Mouse (Mus musculus) stomach, embryonic 14.5 days (tissue): ENCODE measurements around the gene Zkscan17. TPM values are rescaled to one million over a fixed set of nuclear protein-coding genes. Genes with fewer than 3 reads are reported as not detected.

ENCODE experiments used
- ATAC-seq: fragments of 200-750 bp; cut with Nextera tagmentation; 2 replicates; pipeline ENCODE4 v1.8.0; 2017; ENCODE audit warnings: low read depth, moderate TSS enrichment; ENCODE audit not compliant: insufficient number of reproducible peaks, insufficient read depth, low FRiP score
- H3K27ac ChIP-seq: fragments of 300-500 bp; sonication (generic); 2 replicates; pipeline ENCODE4 v1.5.1; 2014; ENCODE audit warnings: mild to moderate bottlenecking, low read length, moderate library complexity, mixed read lengths
- H3K27me3 ChIP-seq: fragments of 300-500 bp; sonication (generic); 2 replicates; pipeline ENCODE4 v1.6.1; 2014; ENCODE audit warnings: low read length, control low read depth, mixed read lengths; ENCODE audit not compliant: control insufficient read depth, insufficient read depth
- H3K36me3 ChIP-seq: fragments of 300-500 bp; sonication (generic); 2 replicates; pipeline ENCODE4 v1.6.1; 2014; ENCODE audit warnings: mild to moderate bottlenecking, control low read depth, low read length, moderate library complexity, mixed read lengths; ENCODE audit not compliant: control insufficient read depth, insufficient read depth
- H3K4me1 ChIP-seq: fragments of 300-500 bp; sonication (generic); 2 replicates; pipeline ENCODE4 v1.6.1; 2014; ENCODE audit warnings: low read length, control low read depth, mixed read lengths; ENCODE audit not compliant: control insufficient read depth, insufficient read depth
- H3K4me2 ChIP-seq: fragments of 300-500 bp; sonication (generic); replicated peaks from 2 replicates; pipeline ENCODE4 v1.6.1; 2014; ENCODE audit warnings: low read depth, low read length, control low read depth
- H3K4me3 ChIP-seq: fragments of 300-500 bp; sonication (generic); 2 replicates; pipeline ENCODE4 v1.5.1; 2014; ENCODE audit warnings: low read depth, low read length, control low read depth
- H3K9ac ChIP-seq: fragments of 300-500 bp; sonication (generic); replicated peaks from 2 replicates; pipeline ENCODE4 v1.6.1; 2014; ENCODE audit warnings: low read depth, mild to moderate bottlenecking, control low read depth, low read length, moderate library complexity, mixed read lengths
- H3K9me3 ChIP-seq: fragments of 300-500 bp; sonication (generic); 2 replicates; pipeline ENCODE4 v1.6.1; 2016; ENCODE audit warnings: low read depth, low read length, control low read depth; ENCODE audit not compliant: control insufficient read depth
- WGBS: fragments of 180-500 bp; shearing (Covaris S2); extraction: QIAGEN DNeasy Blood & Tissue Kit; methylation state at CpG from one replicate; pipeline ENCODE4 v1.1.7; 2014; 5-methylcytosine and 5-hydroxymethylcytosine counted together
- polyA plus RNA-seq: library from polyadenylated mRNA; unstranded; fragments of >200 nt; fragmentation: Nextera tagmentation; extraction: Ambion mirVana; gene quantifications from 2 replicates; pipeline ENCODE4 v1.2.1, GENCODE M21; 2014

Gene Zkscan17
- polyA plus RNA-seq, 1 experiment from 2014 or later, result 20.9 TPM

- Histone ChIP-seq H3K27ac (no peak overlapping the region), H3K27me3 (no peaks in the 10 kb centered on the region), H3K4me2 (no peak overlapping the region), H3K9ac (no peak overlapping the region), H3K9me3 (no peaks in the 10 kb centered on the region), H3K4me3 (no peak overlapping the region), H3K36me3 (peaks cover 12% of the 10 kb centered on the region; the same call in 1 of the 2 replicates), H3K4me1 (no peaks in the 10 kb centered on the region)
- 96% methylated on average over 12 of the region's 12 CpGs for WGBS
- no peak for ATAC-seq
Observed at GRCm38 (mm10) chr11:59437954-59438353, 88.6 kb downstream of the Zkscan17 start.

Other genes starting within 250 kb of the Zkscan17 start
- not detected in 2 replicates for gene Wnt3a, start 236.0 kb downstream of the Zkscan17 start, polyA plus RNA-seq
- 2.3 and 3.1 TPM in 2 replicates for gene Wnt9a, start 219.8 kb downstream of the Zkscan17 start, polyA plus RNA-seq
- not detected in 2 replicates for gene Prss38, start 151.1 kb downstream of the Zkscan17 start, polyA plus RNA-seq
- gene Jmjd4, start 76.7 kb downstream of the Zkscan17 start, polyA plus RNA-seq, result 11.2 and 12.6 TPM in 2 replicates
- gene Snap47, start 75.6 kb downstream of the Zkscan17 start, polyA plus RNA-seq, result 113 and 116 TPM in 2 replicates
- gene Zfp867, start 54.3 kb downstream of the Zkscan17 start, polyA plus RNA-seq, result 9.0 and 9.1 TPM in 2 replicates
- gene Nlrp3, start 14.8 kb upstream of the Zkscan17 start, polyA plus RNA-seq, result 0.14 and 0.27 TPM in 2 replicates
- not detected in 2 replicates for gene Olfr222, start 49.5 kb upstream of the Zkscan17 start, polyA plus RNA-seq
- not detected in 2 replicates for gene Olfr223, start 66.5 kb upstream of the Zkscan17 start, polyA plus RNA-seq
- gene Mprip, start 134.6 kb upstream of the Zkscan17 start, polyA plus RNA-seq, result 68.8 and 69.1 TPM in 2 replicates